Mouse (Mus musculus): ENCODE data around the gene Gm12216.

DNA sequence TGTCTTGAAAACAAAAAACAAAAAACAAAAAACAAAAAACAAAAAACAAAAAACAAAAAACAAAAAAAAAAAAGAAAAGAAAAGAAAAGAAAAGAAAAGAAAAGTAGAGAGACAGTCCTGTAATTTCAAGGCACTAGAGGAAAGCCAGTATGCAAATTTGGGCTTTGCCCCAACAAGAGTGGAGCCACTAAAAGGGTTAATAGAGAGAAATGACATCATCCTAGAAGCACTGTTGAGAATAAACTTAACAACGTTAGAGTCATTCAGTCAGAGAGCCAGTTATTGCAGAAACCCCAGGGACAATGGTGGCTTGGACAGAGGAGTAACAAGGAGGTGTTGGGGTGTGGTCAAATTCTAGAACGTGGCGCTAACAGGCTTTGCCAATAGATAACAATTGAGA is 44.2 kb downstream of the Gm12216 start:
- TF ChIP-seq CTCF (IDR thresholded peaks at IDR 0.05; ENCODE audit: low read depth, low read length) (no peak), POLR2A (IDR thresholded peaks at IDR 0.05; ENCODE audit: extremely low read depth, insufficient read depth, low read length) (no peak)

Measured in liver, adult 2 months (tissue).